Mouse (Mus musculus) bone marrow, adult 2 months (tissue): ENCODE results near the gene Pak1. TPM values are rescaled to one million over a fixed set of nuclear protein-coding genes. Genes with fewer than 3 reads are reported as not detected.
A peak's percentile ranks its signal among the peaks of the same experiment; 100 is the strongest.
"Not testable (repeated sequence)": the region's sequence is repeated elsewhere in the genome, so short reads cannot be mapped to it uniquely, and the experiment has no call there.

Experiments
- H3K27ac ChIP-seq: fragments of 200-500 bp; 2 replicates; pipeline ENCODE4 v1.5.1; 2012; ENCODE audit warnings: low read depth, mild to moderate bottlenecking, control low read depth, inconsistent platforms, low read length; ENCODE audit not compliant: control insufficient read depth, poor library complexity, insufficient read depth
- H3K4me1 ChIP-seq: fragments of 200-500 bp; 2 replicates; pipeline ENCODE4 v1.6.1; 2011; ENCODE audit warnings: low read length; ENCODE audit not compliant: control insufficient read depth, insufficient read depth
- H3K4me3 ChIP-seq: fragments of 200-500 bp; replicated peaks from 2 replicates; pipeline ENCODE3; 2011; ENCODE audit warnings: mild to moderate bottlenecking, low read depth, low read length, control low read depth; ENCODE audit not compliant: control insufficient read depth
- CTCF ChIP-seq: fragments of 200-500 bp; IDR thresholded peaks from 2 replicates; pipeline ENCODE4 v1.5.1; 2011; ENCODE audit warnings: low read length, control low read depth; ENCODE audit not compliant: control insufficient read depth, insufficient read depth
- POLR2A ChIP-seq: fragments of 200-500 bp; IDR thresholded peaks from 2 replicates; pipeline ENCODE4 v1.6.1; 2011; ENCODE audit warnings: low read depth, mild to moderate bottlenecking, control low read depth, low read length, borderline replicate concordance; ENCODE audit not compliant: control insufficient read depth
- WGBS: fragments of 180-500 bp; shearing (Covaris S2); methylation state at CpG from one replicate; pipeline ENCODE4 v1.1.7; 2018; 5-methylcytosine and 5-hydroxymethylcytosine counted together
- polyA plus RNA-seq: library from polyadenylated mRNA; stranded (reverse); fragments of >200 nt; gene quantifications from 2 replicates; pipeline ENCODE4 v1.2.4, GENCODE M21; 2011; ENCODE audit warnings: low replicate concordance; ENCODE audit not compliant: missing spikeins, insufficient read depth, insufficient read length

Gene Pak1
- polyA plus RNA-seq, 1 experiment: 18.2 TPM

DNA sequence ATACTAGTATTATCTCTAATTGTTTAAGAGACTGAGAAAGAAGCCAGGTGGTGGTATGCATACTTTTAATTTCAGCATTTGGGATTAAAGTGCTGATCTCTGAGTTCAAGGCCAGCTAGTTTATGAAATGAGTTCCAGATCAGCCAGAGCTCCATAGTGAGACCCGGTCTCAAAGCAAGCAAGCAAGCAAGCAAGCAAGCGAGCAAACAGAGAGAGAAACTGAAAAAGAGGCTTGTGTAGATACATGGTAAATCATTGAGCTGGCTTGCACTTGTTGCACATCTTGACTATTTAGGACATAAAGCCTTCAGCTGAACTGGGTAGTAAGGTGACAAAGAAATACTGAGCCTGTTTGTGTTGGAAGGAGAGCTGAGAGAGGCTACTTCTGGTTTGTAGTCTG, 44.6 kb downstream of the Pak1 start:
- 80% methylated on average over 2 of the region's 2 CpGs for WGBS
- H3K4me3 ChIP-seq: no peak overlapping the region
- TF ChIP-seq POLR2A (no peak), CTCF (no peak)
- no peaks in the 10 kb centered on the region; the same call in 1 of the 2 replicates for H3K4me1 ChIP-seq
- H3K27ac ChIP-seq: no peak overlapping the region

- Histone ChIP-seq H3K4me1 (no peaks in the 10 kb centered on the region; the same call in 1 of the 2 replicates), H3K27ac (no peak overlapping the region), H3K4me3 (no peak overlapping the region)
- TF ChIP-seq POLR2A (no peak), CTCF (no peak)
These were observed 50.2 kb downstream of the Pak1 start for GRCm38 (mm10) chr7:97838574-97838973.

- WGBS: 51% methylated on average over 5 of the region's 5 CpGs
- Histone ChIP-seq H3K4me3 (no peak overlapping the region), H3K4me1 (no peaks in the 10 kb centered on the region; the same call in 1 of the 2 replicates), H3K27ac (no peak overlapping the region)
- TF ChIP-seq POLR2A (no peak), CTCF (no peak)
These were observed 53.0 kb downstream of the Pak1 start for GRCm38 (mm10) chr7:97841311-97841710.

GRCm38 (mm10) chr7:97842332-97842731, 54.0 kb downstream of the Pak1 start:
- WGBS: 68% methylated on average over 2 of the region's 2 CpGs

DNA sequence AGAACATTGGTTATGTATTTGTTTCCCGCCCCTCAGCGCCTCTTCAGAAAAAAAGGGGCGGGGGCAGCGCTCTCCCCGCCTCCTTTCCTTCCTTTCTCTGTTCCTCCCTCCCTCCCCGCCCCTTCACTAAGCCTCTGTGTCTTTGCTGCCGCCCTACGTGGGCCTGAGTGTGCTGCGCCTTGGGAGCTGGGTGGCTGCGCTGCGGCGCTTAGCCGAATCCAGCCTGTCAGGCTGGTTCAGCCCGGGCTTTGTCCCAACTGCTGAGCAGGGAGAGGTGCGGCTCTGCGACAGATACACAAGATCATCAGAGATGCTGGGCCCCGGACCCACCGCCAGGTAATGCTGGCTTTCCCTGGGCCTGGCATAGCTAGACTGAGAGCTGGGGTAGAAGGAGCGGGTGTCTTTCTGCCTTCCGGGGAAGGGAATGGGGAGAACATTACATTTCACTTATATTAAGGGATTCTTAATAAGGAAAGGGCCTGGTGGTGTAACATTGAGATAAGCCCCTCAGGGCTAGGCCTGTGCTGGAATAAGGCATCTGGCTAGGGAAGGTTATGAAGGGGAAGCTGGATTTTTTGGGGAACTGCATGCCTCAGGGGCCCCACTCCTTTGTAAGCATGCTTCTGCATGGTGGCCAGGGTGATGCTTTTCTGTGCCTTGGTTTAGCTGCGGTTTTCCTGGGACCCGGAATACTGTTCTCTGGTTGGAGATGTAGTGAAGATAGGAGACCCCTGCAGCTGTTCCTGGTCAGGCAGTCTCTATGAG, 54.6 kb downstream of the Pak1 start:
- TF ChIP-seq CTCF (no peak; the same call in 1 of the 2 replicates), POLR2A (peak; percentile 69; the same call in 1 of the 2 replicates)
- Histone ChIP-seq H3K4me1 (no peaks in the 10 kb centered on the region; the same call in 1 of the 2 replicates), H3K4me3 (peak overlapping the region; percentile 74), H3K27ac (peak overlapping the region; percentile 64)
- WGBS: under 1% methylated on average over 22 of the region's 22 CpGs

More at GRCm38 (mm10) chr7:97842332-97842731, 54.0 kb downstream of the Pak1 start:
- H3K4me3 ChIP-seq: no peak overlapping the region
- TF ChIP-seq CTCF: no peak
- TF ChIP-seq POLR2A: no peak
- no peak overlapping the region for H3K27ac ChIP-seq
- H3K4me1 ChIP-seq: no peaks in the 10 kb centered on the region; the same call in 1 of the 2 replicates

- WGBS: 64% methylated on average over 3 of the region's 3 CpGs
These were observed 56.1 kb downstream of the Pak1 start for GRCm38 (mm10) chr7:97844419-97844818.

GRCm38 (mm10) chr7:97845546-97845945, 57.2 kb downstream of the Pak1 start:
- 75% methylated on average over 2 of the region's 2 CpGs for WGBS
- TF ChIP-seq POLR2A: no peak
- TF ChIP-seq CTCF: no peak
- Histone ChIP-seq H3K27ac (no peak overlapping the region), H3K4me3 (no peak overlapping the region), H3K4me1 (no peaks in the 10 kb centered on the region; the same call in 1 of the 2 replicates)

More at GRCm38 (mm10) chr7:97844419-97844818, 56.1 kb downstream of the Pak1 start:
- H3K4me3 ChIP-seq: no peak overlapping the region
- no peak overlapping the region for H3K27ac ChIP-seq
- H3K4me1 ChIP-seq: no peaks in the 10 kb centered on the region; the same call in 1 of the 2 replicates
- TF ChIP-seq POLR2A (no peak), CTCF (no peak)

GRCm38 (mm10) chr7:97846539-97846938, 58.2 kb downstream of the Pak1 start:
- Histone ChIP-seq H3K4me1 (no peaks in the 10 kb centered on the region; the same call in 1 of the 2 replicates), H3K4me3 (no peak overlapping the region), H3K27ac (no peak overlapping the region)
- no peak for TF ChIP-seq POLR2A
- no peak for TF ChIP-seq CTCF

DNA sequence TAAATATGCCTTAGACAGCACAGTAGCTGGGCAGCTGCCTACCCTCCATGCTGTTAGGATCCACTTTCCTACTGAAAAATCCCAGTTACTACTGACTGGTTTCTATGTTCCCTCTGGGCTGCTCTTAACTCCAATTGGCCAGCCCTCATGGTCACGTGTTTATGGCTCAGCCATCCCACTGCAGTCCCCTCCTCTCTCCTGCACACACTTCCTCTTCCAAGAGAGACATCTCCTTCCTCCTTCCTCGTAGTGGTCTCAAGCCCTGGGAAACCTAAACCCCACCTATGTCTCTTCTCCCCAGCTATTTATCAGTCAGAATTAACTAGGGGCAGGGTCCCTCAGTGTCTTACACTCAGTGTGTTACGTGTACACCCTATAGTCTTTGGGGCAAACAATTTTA, 61.2 kb downstream of the Pak1 start:
- 39% methylated on average over 3 of the region's 3 CpGs for WGBS
- not testable (repeated sequence) for H3K4me3 ChIP-seq, H3K27ac ChIP-seq, H3K4me1 ChIP-seq
